Mouse (Mus musculus): ENCODE measurements at regions not wholly inside any gene's neighbourhood (a gene's known extent, or its start where the extent isn't known, plus 50 kb on each side); places are given as distances from the start of the nearest gene placed in this dataset.

- no peak for TF ChIP-seq CTCF (IDR thresholded peaks at IDR 0.05; ENCODE audit: low read depth)
- TF ChIP-seq EP300 (IDR thresholded peaks at IDR 0.05; ENCODE audit: low read depth), result no peak
These were observed 430.5 kb upstream of the Ptbp2 start for GRCm38 (mm10) chr3:120214616-120215250.

Measured in liver, embryonic 14.5 days (tissue).